Mouse (Mus musculus) adipose tissue, adult 10 weeks (tissue): ENCODE data around the gene Olfr224. TPM values are rescaled to one million over a fixed set of nuclear protein-coding genes. Genes with fewer than 3 reads are reported as not detected.

Source experiments
- polyA plus RNA-seq: library from polyadenylated mRNA; stranded (reverse); fragments of 350-450 nt; fragmentation: Illumina TruSeq; extraction: RNeasy Lipid Tissue Mini Kit (QIAGEN cat#74804); gene quantifications from one replicate; pipeline ENCODE4 v1.2.3, GENCODE M21; 2014; ENCODE audit warnings: low read depth, low replicate concordance

Olfr224 gene
- not detected for polyA plus RNA-seq

GRCm38 (mm10) chr11:58570405-58570804 is at the start of gene Olfr224:
Olfr224 (minus strand) TSS chr11:58570553.

GRCm38 (mm10) chr11:58615975-58616374 is 45.6 kb upstream of the Olfr224 start, which contains the start of gene 2210407C18Rik:
2210407C18Rik (minus strand) TSS chr11:58616075.

GRCm38 (mm10) chr11:58594814-58595213 is 24.5 kb upstream of the Olfr224 start, which contains the start of gene Olfr324:
Olfr324 (plus strand) TSS chr11:58595114.

DNA sequence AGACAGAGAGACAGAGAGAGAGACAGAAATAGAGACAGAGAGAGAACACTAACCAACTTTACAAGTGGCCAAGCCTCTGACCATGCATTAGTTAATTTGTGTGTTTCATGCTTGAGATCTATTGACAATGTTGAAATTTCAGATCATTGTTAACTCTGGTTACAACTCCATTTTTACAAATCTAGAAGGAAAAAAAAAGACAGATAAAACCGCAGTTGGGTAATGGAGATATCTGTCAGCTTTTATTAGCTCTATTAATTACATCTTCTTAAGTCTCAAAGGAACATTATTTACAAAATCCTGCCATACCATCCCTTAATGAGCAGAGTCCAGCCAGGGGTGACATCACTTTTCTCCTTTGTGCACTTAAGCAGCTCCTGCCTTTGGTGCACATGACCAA is 7.1 kb upstream of the Olfr224 start, which contains the start of gene Olfr325:
TSS of gene Olfr325 (plus strand) at position 301 of the 400 bp plus-strand sequence.

GRCm38 (mm10) chr11:58555536-58555935 is 14.8 kb downstream of the Olfr224 start, which contains the start of gene Olfr328:
Olfr328 (minus strand) TSS chr11:58555636.

GRCm38 (mm10) chr11:58546322-58546721 is 24.0 kb downstream of the Olfr224 start, which contains the start of gene Olfr329-ps:
Olfr329-ps (minus strand) TSS chr11:58546422.

GRCm38 (mm10) chr11:58534736-58535135 is 35.6 kb downstream of the Olfr224 start, which contains the start of gene Olfr330:
Olfr330 (minus strand) TSS chr11:58534836.

Other genes starting within 250 kb of the Olfr224 start
- 53.2 TPM for gene Zfp672, start 240.2 kb downstream of the Olfr224 start, polyA plus RNA-seq
- gene Sh3bp5l, start 239.8 kb downstream of the Olfr224 start, polyA plus RNA-seq: 42.4 TPM
- 2,095 TPM for gene Lypd8, start 191.5 kb downstream of the Olfr224 start, polyA plus RNA-seq
- gene 1810065E05Rik, start 149.4 kb downstream of the Olfr224 start, polyA plus RNA-seq: not detected
- not detected for gene Gm12253, start 138.0 kb downstream of the Olfr224 start, polyA plus RNA-seq
- 3.7 TPM for gene Lypd9, start 117.6 kb downstream of the Olfr224 start, polyA plus RNA-seq
- gene Olfr30, start 108.3 kb downstream of the Olfr224 start, polyA plus RNA-seq: not detected
- gene Olfr332, start 78.0 kb downstream of the Olfr224 start, polyA plus RNA-seq: 0.82 TPM
- gene Olfr331, start 68.0 kb downstream of the Olfr224 start, polyA plus RNA-seq: not detected
- gene Olfr330, start 35.7 kb downstream of the Olfr224 start, polyA plus RNA-seq: not detected
- gene Olfr329-ps, start 24.1 kb downstream of the Olfr224 start, polyA plus RNA-seq: not detected
- gene Olfr328, start 14.9 kb downstream of the Olfr224 start, polyA plus RNA-seq: not detected
- gene Olfr325, start 7.2 kb upstream of the Olfr224 start, polyA plus RNA-seq: not detected
- not detected for gene Olfr324, start 24.6 kb upstream of the Olfr224 start, polyA plus RNA-seq
- not detected for gene 2210407C18Rik, start 45.5 kb upstream of the Olfr224 start, polyA plus RNA-seq
- not detected for gene Olfr323, start 59.9 kb upstream of the Olfr224 start, polyA plus RNA-seq
- gene Trim58, start 69.9 kb upstream of the Olfr224 start, polyA plus RNA-seq: not detected
- gene Olfr322, start 88.2 kb upstream of the Olfr224 start, polyA plus RNA-seq: not detected
- not detected for gene Olfr320, start 110.5 kb upstream of the Olfr224 start, polyA plus RNA-seq
- gene Olfr319, start 128.6 kb upstream of the Olfr224 start, polyA plus RNA-seq: not detected
- not detected for gene Olfr318, start 153.5 kb upstream of the Olfr224 start, polyA plus RNA-seq
- not detected for gene Olfr317, start 168.7 kb upstream of the Olfr224 start, polyA plus RNA-seq
- gene Olfr316, start 182.2 kb upstream of the Olfr224 start, polyA plus RNA-seq: not detected
- not detected for gene Olfr315, start 202.6 kb upstream of the Olfr224 start, polyA plus RNA-seq
- not detected for gene Olfr314, start 212.4 kb upstream of the Olfr224 start, polyA plus RNA-seq
- 14.7 TPM for gene Fam183b, start 231.4 kb upstream of the Olfr224 start, polyA plus RNA-seq
- gene Olfr313, start 244.4 kb upstream of the Olfr224 start, polyA plus RNA-seq: not detected